Comparison of ENCODE assay signal across 25 mouse cellular contexts in the genomic region with DNA sequence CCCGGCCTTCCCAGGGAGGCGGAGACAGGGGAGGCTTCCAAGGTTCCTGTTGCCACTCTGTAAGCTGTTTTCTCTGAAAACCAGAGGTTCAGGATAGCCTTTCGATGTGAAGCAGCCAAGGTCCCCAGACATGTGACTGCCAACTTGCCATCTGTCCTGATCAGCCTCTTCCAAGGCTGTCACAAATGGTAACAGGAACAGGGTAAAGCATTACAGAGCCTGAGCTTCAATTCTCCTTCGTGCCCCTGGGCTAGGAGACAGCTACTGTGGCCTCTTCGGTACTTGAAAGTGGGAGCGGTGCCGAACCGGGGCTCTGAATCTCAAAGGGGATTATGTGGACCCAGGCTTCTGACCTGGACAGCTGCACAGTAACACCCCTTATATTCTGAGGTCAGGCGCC.
DNase-seq lines count a peak whose midpoint lies in the region; ATAC-seq and TF ChIP-seq lines count a peak whose summit lies in the region.
"Had no signal": no experiment of that assay in that cellular context is flagged by ENCODE, and none has a peak within 500 bp of the region (broad histone marks: within the 10 kb centered on the region; RNA-seq: fewer than 3 reads in every experiment).

No protein-coding gene starts in this region.

- H3K9ac ChIP-seq in forebrain, embryonic 15.5 days (replicated peaks), result no peak overlapping the region
- H3K9ac ChIP-seq in forebrain, embryonic 13.5 days, result no peak overlapping the region
- H3K9ac ChIP-seq: embryonic facial prominence, embryonic 12.5 days; heart, embryonic 15.5 days; hindbrain, embryonic 15.5 days had no signal

- no peak overlapping the region for H3K27ac ChIP-seq in forebrain, embryonic 15.5 days (replicated peaks)
- no peak overlapping the region; the same call in 1 of the 2 replicates for H3K27ac ChIP-seq in forebrain, embryonic 13.5 days
- H3K27ac ChIP-seq in layer of hippocampus, adult 2 months, result 0 out of 2 replicates have a peak overlapping the region, but pooled peaks have one; percentile 28
- H3K27ac ChIP-seq: embryonic facial prominence, embryonic 12.5 days; heart, adult 2 months; heart, embryonic 15.5 days; hindbrain, embryonic 10.5 days; hindbrain, embryonic 15.5 days had no signal

- no peak overlapping the region for H3K4me2 ChIP-seq in forebrain, embryonic 15.5 days (replicated peaks)
- no peak overlapping the region for H3K4me2 ChIP-seq in forebrain, embryonic 13.5 days
- H3K4me2 ChIP-seq: embryonic facial prominence, embryonic 12.5 days; heart, embryonic 11.5 days; heart, embryonic 15.5 days; hindbrain, embryonic 15.5 days had no signal

- H3K4me1 ChIP-seq in forebrain, embryonic 15.5 days, result no peaks in the 10 kb centered on the region
- no peaks in the 10 kb centered on the region for H3K4me1 ChIP-seq in forebrain, embryonic 13.5 days
- H3K4me1 ChIP-seq: embryonic facial prominence, embryonic 12.5 days; heart, embryonic 15.5 days; hindbrain, embryonic 10.5 days; hindbrain, embryonic 15.5 days had no signal

- ATAC-seq in forebrain, embryonic 15.5 days (replicated peaks), result 0 out of 2 replicates have a peak, but pooled peaks have one; percentile 46
- no peak for ATAC-seq in forebrain, embryonic 13.5 days
- ATAC-seq: CD4-positive, CD25-positive, alpha-beta regulatory T cell, adult 4 months; forebrain, embryonic 16.5 days; inflammation-experienced regulatory T-cells, adult 6 months; intestine, postnatal 0 days had no signal

- H3K4me3 ChIP-seq in forebrain, embryonic 15.5 days, result no peak overlapping the region
- H3K4me3 ChIP-seq in forebrain, embryonic 13.5 days, result no peak overlapping the region
- no peak overlapping the region for H3K4me3 ChIP-seq in layer of hippocampus, adult 2 months
- H3K4me3 ChIP-seq: embryonic facial prominence, embryonic 12.5 days; heart, adult 2 months; heart, embryonic 15.5 days; hindbrain, embryonic 10.5 days; hindbrain, embryonic 15.5 days had no signal

- H3K27me3 ChIP-seq in forebrain, embryonic 15.5 days, result no peaks in the 10 kb centered on the region
- no peaks in the 10 kb centered on the region for H3K27me3 ChIP-seq in forebrain, embryonic 13.5 days
- H3K27me3 ChIP-seq: embryonic facial prominence, embryonic 12.5 days; heart, embryonic 15.5 days; hindbrain, embryonic 15.5 days had no signal

- H3K36me3 ChIP-seq in forebrain, embryonic 15.5 days, result no peaks in the 10 kb centered on the region
- H3K36me3 ChIP-seq in forebrain, embryonic 13.5 days (ENCODE audit: poor library complexity, severe bottlenecking), result peaks cover 18% of the 10 kb centered on the region; the same call in 1 of the 2 replicates
- H3K36me3 ChIP-seq: embryonic facial prominence, embryonic 12.5 days; G1E; heart, embryonic 15.5 days had no signal

- 86% methylated on average over 9 of the region's 9 CpGs for WGBS in forebrain, embryonic 15.5 days
- WGBS in forebrain, embryonic 13.5 days, result 83% methylated on average over 9 of the region's 9 CpGs

- H3K9me3 ChIP-seq in forebrain, embryonic 15.5 days, result no peaks in the 10 kb centered on the region
- H3K9me3 ChIP-seq in forebrain, embryonic 13.5 days (replicated peaks), result no peaks in the 10 kb centered on the region
- H3K9me3 ChIP-seq: embryonic facial prominence, embryonic 12.5 days; heart, embryonic 15.5 days; hindbrain, embryonic 10.5 days; hindbrain, embryonic 15.5 days had no signal

- TF ChIP-seq CTCF in layer of hippocampus, adult 2 months (conservative IDR thresholded peaks at IDR 0.05), result no peak

- DNase-seq in cerebellum, postnatal 10 days, result peak; percentile 59 to 67
- DNase-seq in cerebellum, postnatal 36 days, result no peak
- DNase-seq in layer of hippocampus, adult 2 months (ENCODE audit: low spot score in 2 of 2), result no peak
- no peak for DNase-seq in layer of hippocampus, adult 11-12 months (ENCODE audit: low spot score)
- no peak for DNase-seq in right cerebral cortex, postnatal 14 days
- DNase-seq: adrenal gland, adult 8-10 months; adrenal gland, postnatal 36 days; B cell, adult 2 months; cerebellum, adult 18-20 months; cerebellum, adult 9-11 months; heart, adult 2 months; heart, postnatal 14 days; kidney, adult 8-10 months had no signal

Comparison
In these comparisons a context has a peak if more than half of its experiments do, and no peak if none do; other contexts are left out.
1. DNase-seq: peak in cerebellum, postnatal 10 days (2 of 2); none in cerebellum, postnatal 36 days (0 of 2), layer of hippocampus, adult 2 months (0 of 2), layer of hippocampus, adult 11-12 months (single experiment) and right cerebral cortex, postnatal 14 days (single experiment).